Comparison of ENCODE assay signal across 11 mouse cellular contexts in the genomic region with DNA sequence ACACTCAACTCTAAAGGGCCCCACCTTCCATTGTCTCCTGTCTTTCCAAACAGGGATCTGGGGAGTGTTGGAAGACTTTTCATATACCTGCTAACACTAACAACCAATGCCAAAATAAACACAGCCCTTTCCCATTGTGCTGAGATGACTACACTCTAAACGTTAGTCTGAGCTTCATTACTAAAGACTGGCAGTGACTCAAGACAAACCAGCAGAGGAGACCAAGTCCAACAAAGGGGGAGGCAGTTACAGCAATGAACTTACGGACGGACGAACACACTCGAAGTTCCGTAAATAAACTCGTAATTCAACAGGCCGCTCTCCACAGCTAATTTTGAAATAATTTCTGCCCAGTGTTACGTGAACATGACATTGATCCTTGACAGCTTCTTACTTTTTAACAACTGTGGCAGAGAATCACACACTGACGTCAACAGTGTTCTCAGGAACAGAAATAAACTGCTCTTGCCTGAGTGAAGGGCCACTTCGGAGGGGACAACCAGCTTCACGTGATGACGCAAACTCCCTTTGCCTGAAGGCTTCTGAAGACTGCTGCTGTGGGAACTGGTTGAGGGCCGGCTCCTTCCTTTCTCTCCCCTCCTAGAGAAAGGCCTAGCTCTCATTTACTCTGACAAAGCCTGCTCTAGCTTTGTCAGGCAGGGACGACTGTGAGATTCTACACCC. TPM values are rescaled to one million over a fixed set of nuclear protein-coding genes. Genes with fewer than 3 reads are reported as not detected.
DNase-seq lines count a peak whose midpoint lies in the region; ATAC-seq and TF ChIP-seq lines count a peak whose summit lies in the region.
"Had no signal": no experiment of that assay in that cellular context is flagged by ENCODE, and none has a peak within 500 bp of the region (broad histone marks: within the 10 kb centered on the region; RNA-seq: fewer than 3 reads in every experiment).

No protein-coding gene starts in this region.

- 49% methylated on average over 15 of the region's 15 CpGs for WGBS in forebrain, embryonic 14.5 days
- WGBS in forebrain, embryonic 16.5 days = 38% methylated on average over 15 of the region's 15 CpGs
- 35% methylated on average over 15 of the region's 15 CpGs for WGBS in heart, embryonic 12.5 days
- WGBS in lung, embryonic 14.5 days = 50% methylated on average over 15 of the region's 15 CpGs

- H3K9ac ChIP-seq in forebrain, embryonic 14.5 days (ENCODE audit: low read length) = no peak overlapping the region
- no peak overlapping the region for H3K9ac ChIP-seq in forebrain, embryonic 16.5 days (replicated peaks; ENCODE audit: low read depth, low read length)
- H3K9ac ChIP-seq in heart, embryonic 12.5 days = no peak overlapping the region
- H3K9ac ChIP-seq in lung, embryonic 14.5 days = no peak overlapping the region

- H3K4me2 ChIP-seq in forebrain, embryonic 14.5 days (ENCODE audit: low read length) = no peak overlapping the region
- H3K4me2 ChIP-seq in forebrain, embryonic 16.5 days (ENCODE audit: low read length) = no peak overlapping the region; the same call in 1 of the 2 replicates
- peak overlapping the region; percentile 27; the same call in 1 of the 2 replicates for H3K4me2 ChIP-seq in heart, embryonic 12.5 days
- peak overlapping the region; percentile 7; the same call in 1 of the 2 replicates for H3K4me2 ChIP-seq in lung, embryonic 14.5 days

- TF ChIP-seq CTCF in lung, embryonic 14.5 days (IDR thresholded peaks at IDR 0.05; ENCODE audit: low read depth) = no peak

- H3K27me3 ChIP-seq in forebrain, embryonic 14.5 days (replicated peaks; ENCODE audit: control insufficient read depth, insufficient read depth, low read length) = no peaks in the 10 kb centered on the region
- no peaks in the 10 kb centered on the region for H3K27me3 ChIP-seq in forebrain, embryonic 16.5 days (replicated peaks; ENCODE audit: control insufficient read depth, insufficient read depth, low read length)
- no peaks in the 10 kb centered on the region for H3K27me3 ChIP-seq in heart, embryonic 12.5 days (replicated peaks)
- no peaks in the 10 kb centered on the region for H3K27me3 ChIP-seq in lung, embryonic 14.5 days (ENCODE audit: insufficient read depth, low read length)

- H3K9me3 ChIP-seq in forebrain, embryonic 14.5 days (replicated peaks; ENCODE audit: control insufficient read depth, low read length) = no peaks in the 10 kb centered on the region
- H3K9me3 ChIP-seq in forebrain, embryonic 16.5 days (ENCODE audit: control insufficient read depth, low read length) = no peaks in the 10 kb centered on the region
- no peaks in the 10 kb centered on the region for H3K9me3 ChIP-seq in heart, embryonic 12.5 days (replicated peaks)
- no peaks in the 10 kb centered on the region for H3K9me3 ChIP-seq in lung, embryonic 14.5 days (ENCODE audit: low read depth, low read length)

- DNase-seq in forebrain, embryonic 14.5 days (ENCODE audit: low spot score) = peak; percentile 41
- DNase-seq in NIH3T3 (ENCODE audit: low read depth) = peak; percentile 48
- peak; percentile 64 for DNase-seq in lung, embryonic 14.5 days
- no peak for DNase-seq in right cerebral cortex, postnatal 4 days
- no peak for DNase-seq in gastrocnemius, adult 8-10 months (ENCODE audit: low spot score in 2 of 2)
- DNase-seq in adrenal gland, postnatal 4 days (ENCODE audit: low spot score in 2 of 2) = no peak
- DNase-seq: gastrocnemius, postnatal 36 days; thymus, adult 18-20 months had no signal

- H3K27ac ChIP-seq in forebrain, embryonic 14.5 days (ENCODE audit: low read depth, low read length) = no peak overlapping the region; the same call in 1 of the 2 replicates
- no peak overlapping the region for H3K27ac ChIP-seq in forebrain, embryonic 16.5 days (ENCODE audit: low read length)
- peak overlapping the region; percentile 80 for H3K27ac ChIP-seq in heart, embryonic 12.5 days (ENCODE audit: poor library complexity, severe bottlenecking)
- H3K27ac ChIP-seq in lung, embryonic 14.5 days (ENCODE audit: low read depth) = peak overlapping the region; percentile 74
- H3K27ac ChIP-seq: macrophage had no signal

- no peaks in the 10 kb centered on the region for H3K4me1 ChIP-seq in forebrain, embryonic 14.5 days (ENCODE audit: control insufficient read depth, insufficient read depth, low read length)
- H3K4me1 ChIP-seq in forebrain, embryonic 16.5 days (replicated peaks; ENCODE audit: control insufficient read depth, insufficient read depth, low read length) = 0 out of 2 replicates have a peak, but pooled peaks cover 5% of the 10 kb centered on the region
- peaks cover 19% of the 10 kb centered on the region; the same call in 1 of the 2 replicates for H3K4me1 ChIP-seq in heart, embryonic 12.5 days (replicated peaks)
- 0 out of 2 replicates have a peak, but pooled peaks cover 3% of the 10 kb centered on the region for H3K4me1 ChIP-seq in lung, embryonic 14.5 days (ENCODE audit: insufficient read depth)

- peak; percentile 37; the same call in 1 of the 2 replicates for ATAC-seq in forebrain, embryonic 14.5 days
- no peak for ATAC-seq in forebrain, embryonic 16.5 days
- peak; percentile 86 for ATAC-seq in heart, embryonic 12.5 days (ENCODE audit: insufficient number of reproducible peaks, low FRiP score)
- peak; percentile 84 for ATAC-seq in lung, embryonic 14.5 days (ENCODE audit: insufficient read depth)

- H3K36me3 ChIP-seq in forebrain, embryonic 14.5 days (ENCODE audit: control insufficient read depth, insufficient read depth, low read length) = no peaks in the 10 kb centered on the region
- H3K36me3 ChIP-seq in forebrain, embryonic 16.5 days (ENCODE audit: control insufficient read depth, insufficient read depth) = no peaks in the 10 kb centered on the region
- H3K36me3 ChIP-seq in heart, embryonic 12.5 days = peaks cover 9% of the 10 kb centered on the region; the same call in 1 of the 2 replicates
- H3K36me3 ChIP-seq in lung, embryonic 14.5 days (ENCODE audit: insufficient read depth) = no peaks in the 10 kb centered on the region

- H3K4me3 ChIP-seq in forebrain, embryonic 14.5 days (ENCODE audit: low read depth, low read length) = no peak overlapping the region
- no peak overlapping the region for H3K4me3 ChIP-seq in forebrain, embryonic 16.5 days (replicated peaks; ENCODE audit: low read length)
- H3K4me3 ChIP-seq in heart, embryonic 12.5 days = no peak overlapping the region
- H3K4me3 ChIP-seq in lung, embryonic 14.5 days (ENCODE audit: low read depth, low read length) = no peak overlapping the region

RNA-seq across cellular contexts. Expression of a gene that starts 16.2 kb away (rescaled TPM):
- polyA plus RNA-seq in forebrain, embryonic 14.5 days (2014; fragmentation: Nextera tagmentation; extraction: Ambion mirVana) = 0.87 and 1.4 TPM in 2 replicates
- 1.1 and 1.6 TPM in 2 replicates for polyA plus RNA-seq in forebrain, embryonic 16.5 days (2015; fragmentation: Nextera tagmentation; extraction: Ambion mirVana)
- polyA plus RNA-seq in heart, embryonic 12.5 days (2016; fragmentation: Nextera tagmentation; extraction: Ambion mirVana) = 24.1 and 25.9 TPM in 2 replicates
- 13.0 and 14.1 TPM in 2 replicates for polyA plus RNA-seq in lung, embryonic 14.5 days (2014; fragmentation: Nextera tagmentation; extraction: Ambion mirVana)
- total RNA-seq in gastrocnemius, adult 8-10 months (2022) = 100 to 1,000 TPM; 115 to 149 (median 130) TPM
- 10 to 100 TPM; 50.9 to 55.5 TPM for total RNA-seq in adrenal gland, postnatal 4 days (2021)

Comparison
In these comparisons a context has a peak if more than half of its experiments do, and no peak if none do; other contexts are left out.
1. DNase-seq: peak in forebrain, embryonic 14.5 days (single experiment), NIH3T3 (single experiment) and lung, embryonic 14.5 days (single experiment); none in right cerebral cortex, postnatal 4 days (single experiment), gastrocnemius, adult 8-10 months (0 of 2) and adrenal gland, postnatal 4 days (0 of 2).
2. H3K27ac ChIP-seq: peak in heart, embryonic 12.5 days (single experiment) and lung, embryonic 14.5 days (single experiment); none in forebrain, embryonic 14.5 days (single experiment) and forebrain, embryonic 16.5 days (single experiment).
3. H3K4me2 ChIP-seq: peak in heart, embryonic 12.5 days (single experiment) and lung, embryonic 14.5 days (single experiment); none in forebrain, embryonic 14.5 days (single experiment) and forebrain, embryonic 16.5 days (single experiment).